Mouse (Mus musculus): ENCODE results near the gene Usp30. TPM values are rescaled to one million over a fixed set of nuclear protein-coding genes. Genes with fewer than 3 reads are reported as not detected.

Usp30 gene
- polyA plus RNA-seq, 1 experiment from 2014 or later: 19.9 TPM

DNA sequence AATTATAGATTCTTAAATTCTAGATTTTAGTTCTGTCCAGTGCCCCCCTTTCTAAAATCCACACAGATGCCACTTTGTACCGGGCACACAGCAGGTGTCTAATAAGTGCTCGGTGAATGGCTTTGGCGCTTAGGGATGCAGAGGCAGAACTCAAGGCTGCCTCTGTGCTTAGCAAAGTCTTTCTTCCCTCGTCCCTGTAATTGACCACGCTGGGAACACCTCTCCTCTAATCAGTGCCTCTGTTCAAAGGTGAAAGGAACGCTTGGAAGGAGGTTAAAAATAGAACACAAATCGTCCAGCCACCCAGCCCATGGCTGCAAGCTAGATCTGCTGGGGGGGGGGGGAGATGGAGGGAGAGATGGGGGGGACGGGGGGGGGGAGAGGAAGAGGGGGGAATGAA lies 24.8 kb upstream of the Usp30 start:
- no peak for ATAC-seq
- no peak overlapping the region for H3K4me3 ChIP-seq (ENCODE audit: low read depth, low read length)
- H3K4me2 ChIP-seq (ENCODE audit: low read length): no peak overlapping the region
- no peaks in the 10 kb centered on the region for H3K9me3 ChIP-seq (replicated peaks; ENCODE audit: control insufficient read depth, low read length, poor library complexity, severe bottlenecking)
- WGBS: 14% methylated on average over 8 of the region's 8 CpGs
- no peaks in the 10 kb centered on the region for H3K4me1 ChIP-seq (ENCODE audit: control insufficient read depth, insufficient read depth, low read length)
- no peak overlapping the region for H3K27ac ChIP-seq (ENCODE audit: low read length)
- H3K36me3 ChIP-seq (ENCODE audit: control insufficient read depth, insufficient read depth, low read length): peaks cover 7% of the 10 kb centered on the region
- no peaks in the 10 kb centered on the region for H3K27me3 ChIP-seq (ENCODE audit: control insufficient read depth, insufficient read depth, low read depth, low read length)
- H3K9ac ChIP-seq (ENCODE audit: low read depth, low read length): no peak overlapping the region

DNA sequence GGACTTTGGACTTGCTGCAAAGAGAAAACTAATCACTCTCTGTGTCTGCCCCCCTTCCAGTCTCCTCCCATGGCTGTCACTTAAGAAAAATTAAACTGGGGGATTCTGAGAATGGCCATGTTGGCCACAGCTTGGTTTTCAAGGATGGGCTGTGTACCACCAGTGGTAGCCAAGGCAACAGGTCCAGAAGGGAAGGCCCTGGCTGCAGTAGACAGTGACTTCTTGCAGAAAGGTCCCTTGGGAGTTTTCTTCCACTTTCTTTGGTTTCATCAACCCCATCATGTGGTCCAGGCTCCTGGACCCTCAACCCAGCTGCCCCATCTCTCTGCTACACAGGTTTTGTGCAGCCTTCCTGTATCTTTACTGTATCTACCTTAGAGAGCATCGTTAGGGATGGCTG lies 24.4 kb upstream of the Usp30 start:
- Histone ChIP-seq H3K27me3 (ENCODE audit: control insufficient read depth, insufficient read depth, low read depth, low read length) (no peaks in the 10 kb centered on the region), H3K9ac (ENCODE audit: low read depth, low read length) (no peak overlapping the region), H3K4me2 (ENCODE audit: low read length) (no peak overlapping the region), H3K36me3 (ENCODE audit: control insufficient read depth, insufficient read depth, low read length) (peaks cover 7% of the 10 kb centered on the region), H3K4me1 (ENCODE audit: control insufficient read depth, insufficient read depth, low read length) (no peaks in the 10 kb centered on the region), H3K27ac (ENCODE audit: low read length) (no peak overlapping the region), H3K4me3 (ENCODE audit: low read depth, low read length) (no peak overlapping the region), H3K9me3 (replicated peaks; ENCODE audit: control insufficient read depth, low read length, poor library complexity, severe bottlenecking) (no peaks in the 10 kb centered on the region)
- 67% methylated on average over 1 of the region's 1 CpGs for WGBS
- ATAC-seq: no peak

GRCm38 (mm10) chr5:114041327-114041930 lies 23.8 kb upstream of the Usp30 start:
- Histone ChIP-seq H3K9ac (ENCODE audit: low read depth, low read length) (no peak overlapping the region), H3K4me2 (ENCODE audit: low read length) (no peak overlapping the region), H3K4me3 (ENCODE audit: low read depth, low read length) (no peak overlapping the region), H3K9me3 (replicated peaks; ENCODE audit: control insufficient read depth, low read length, poor library complexity, severe bottlenecking) (no peaks in the 10 kb centered on the region), H3K36me3 (ENCODE audit: control insufficient read depth, insufficient read depth, low read length) (peaks cover 7% of the 10 kb centered on the region), H3K4me1 (ENCODE audit: control insufficient read depth, insufficient read depth, low read length) (no peaks in the 10 kb centered on the region), H3K27ac (ENCODE audit: low read length) (no peak overlapping the region), H3K27me3 (ENCODE audit: control insufficient read depth, insufficient read depth, low read depth, low read length) (no peaks in the 10 kb centered on the region)
- 28% methylated on average over 15 of the region's 15 CpGs for WGBS
- no peak for ATAC-seq

DNA sequence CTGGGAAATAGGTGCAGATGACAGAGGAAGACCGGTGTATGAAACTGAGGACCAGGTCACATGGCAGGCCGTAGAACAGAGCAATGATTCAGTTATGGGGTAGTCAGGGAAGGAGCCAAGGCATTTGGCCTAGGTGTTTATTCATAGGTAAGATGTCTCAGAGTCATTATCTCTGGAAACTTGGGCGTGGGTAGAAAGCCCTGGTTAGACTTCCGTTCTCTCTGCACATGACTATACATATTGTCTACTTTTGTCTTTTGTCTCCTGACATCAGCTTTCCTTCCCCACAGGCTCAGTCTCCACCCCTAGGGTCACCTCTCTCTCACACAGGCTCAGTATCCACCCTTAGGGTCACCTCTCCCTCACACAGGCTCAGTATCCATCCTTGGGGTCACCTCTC lies 21.5 kb upstream of the Usp30 start:
- Histone ChIP-seq H3K9me3 (replicated peaks; ENCODE audit: control insufficient read depth, low read length, poor library complexity, severe bottlenecking) (no peaks in the 10 kb centered on the region), H3K4me2 (ENCODE audit: low read length) (no peak overlapping the region), H3K27me3 (ENCODE audit: control insufficient read depth, insufficient read depth, low read depth, low read length) (no peaks in the 10 kb centered on the region), H3K4me1 (ENCODE audit: control insufficient read depth, insufficient read depth, low read length) (no peaks in the 10 kb centered on the region), H3K36me3 (ENCODE audit: control insufficient read depth, insufficient read depth, low read length) (peaks cover 5% of the 10 kb centered on the region), H3K9ac (ENCODE audit: low read depth, low read length) (no peak overlapping the region), H3K27ac (ENCODE audit: low read length) (no peak overlapping the region), H3K4me3 (ENCODE audit: low read depth, low read length) (no peak overlapping the region)
- ATAC-seq: no peak
- WGBS: 81% methylated on average over 4 of the region's 4 CpGs

- Histone ChIP-seq H3K27ac (ENCODE audit: low read length) (no peak overlapping the region), H3K4me3 (ENCODE audit: low read depth, low read length) (no peak overlapping the region), H3K4me2 (ENCODE audit: low read length) (no peak overlapping the region), H3K36me3 (ENCODE audit: control insufficient read depth, insufficient read depth, low read length) (peaks cover 7% of the 10 kb centered on the region), H3K9ac (ENCODE audit: low read depth, low read length) (no peak overlapping the region), H3K4me1 (ENCODE audit: control insufficient read depth, insufficient read depth, low read length) (no peaks in the 10 kb centered on the region), H3K27me3 (ENCODE audit: control insufficient read depth, insufficient read depth, low read depth, low read length) (no peaks in the 10 kb centered on the region), H3K9me3 (replicated peaks; ENCODE audit: control insufficient read depth, low read length, poor library complexity, severe bottlenecking) (no peaks in the 10 kb centered on the region)
- 76% methylated on average over 1 of the region's 1 CpGs for WGBS
- no peak for ATAC-seq
Observed at GRCm38 (mm10) chr5:114045134-114045533, 20.1 kb upstream of the Usp30 start.

GRCm38 (mm10) chr5:114046151-114046550 lies 19.1 kb upstream of the Usp30 start:
- Histone ChIP-seq H3K9me3 (replicated peaks; ENCODE audit: control insufficient read depth, low read length, poor library complexity, severe bottlenecking) (no peaks in the 10 kb centered on the region), H3K36me3 (ENCODE audit: control insufficient read depth, insufficient read depth, low read length) (peaks cover 14% of the 10 kb centered on the region), H3K27me3 (ENCODE audit: control insufficient read depth, insufficient read depth, low read depth, low read length) (no peaks in the 10 kb centered on the region), H3K4me2 (ENCODE audit: low read length) (no peak overlapping the region), H3K9ac (ENCODE audit: low read depth, low read length) (no peak overlapping the region), H3K4me3 (ENCODE audit: low read depth, low read length) (no peak overlapping the region), H3K4me1 (ENCODE audit: control insufficient read depth, insufficient read depth, low read length) (no peaks in the 10 kb centered on the region), H3K27ac (ENCODE audit: low read length) (no peak overlapping the region)
- WGBS: 73% methylated on average over 3 of the region's 3 CpGs
- no peak for ATAC-seq

DNA sequence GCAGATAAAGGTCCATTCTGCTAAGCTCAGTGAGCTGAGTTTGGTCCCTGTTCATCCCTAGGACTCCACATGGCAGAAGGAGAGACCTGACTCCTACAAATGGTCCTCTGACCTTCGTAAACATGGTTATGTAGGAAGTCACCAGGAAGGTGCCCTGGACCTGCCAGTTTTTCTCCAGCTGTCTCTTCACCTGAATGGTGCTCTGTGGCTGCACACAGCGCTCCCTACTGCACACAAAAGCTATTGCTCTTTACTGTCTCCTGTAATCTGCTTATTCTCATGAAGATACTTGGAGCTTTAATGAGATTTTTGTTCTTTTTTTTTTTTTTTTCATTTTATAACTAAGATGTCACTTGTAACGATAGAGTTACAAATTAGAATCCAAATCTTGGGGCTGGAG lies 18.7 kb upstream of the Usp30 start:
- Histone ChIP-seq H3K4me2 (ENCODE audit: low read length) (no peak overlapping the region), H3K4me1 (ENCODE audit: control insufficient read depth, insufficient read depth, low read length) (no peaks in the 10 kb centered on the region), H3K9ac (ENCODE audit: low read depth, low read length) (no peak overlapping the region), H3K9me3 (replicated peaks; ENCODE audit: control insufficient read depth, low read length, poor library complexity, severe bottlenecking) (no peaks in the 10 kb centered on the region), H3K27ac (ENCODE audit: low read length) (no peak overlapping the region), H3K4me3 (ENCODE audit: low read depth, low read length) (no peak overlapping the region), H3K36me3 (ENCODE audit: control insufficient read depth, insufficient read depth, low read length) (peaks cover 15% of the 10 kb centered on the region), H3K27me3 (ENCODE audit: control insufficient read depth, insufficient read depth, low read depth, low read length) (no peaks in the 10 kb centered on the region)
- WGBS: 53% methylated on average over 3 of the region's 3 CpGs
- no peak for ATAC-seq

- H3K36me3 ChIP-seq (ENCODE audit: control insufficient read depth, insufficient read depth, low read length): peaks cover 15% of the 10 kb centered on the region
- WGBS: 84% methylated on average over 5 of the region's 5 CpGs
- no peak overlapping the region for H3K9ac ChIP-seq (ENCODE audit: low read depth, low read length)
- H3K27ac ChIP-seq (ENCODE audit: low read length): no peak overlapping the region
- H3K27me3 ChIP-seq (ENCODE audit: control insufficient read depth, insufficient read depth, low read depth, low read length): no peaks in the 10 kb centered on the region
- ATAC-seq: no peak
- H3K4me2 ChIP-seq (ENCODE audit: low read length): no peak overlapping the region
- H3K4me1 ChIP-seq (ENCODE audit: control insufficient read depth, insufficient read depth, low read length): peaks cover under 1% of the 10 kb centered on the region; the same call in 1 of the 2 replicates
- no peaks in the 10 kb centered on the region for H3K9me3 ChIP-seq (replicated peaks; ENCODE audit: control insufficient read depth, low read length, poor library complexity, severe bottlenecking)
- H3K4me3 ChIP-seq (ENCODE audit: low read depth, low read length): no peak overlapping the region
Observed at GRCm38 (mm10) chr5:114047182-114047581, 18.1 kb upstream of the Usp30 start.

- H3K9ac ChIP-seq (ENCODE audit: low read depth, low read length): no peak overlapping the region
- H3K27ac ChIP-seq (ENCODE audit: low read length): no peak overlapping the region
- no peaks in the 10 kb centered on the region for H3K27me3 ChIP-seq (ENCODE audit: control insufficient read depth, insufficient read depth, low read depth, low read length)
- ATAC-seq: no peak
- no peak overlapping the region for H3K4me3 ChIP-seq (ENCODE audit: low read depth, low read length)
- H3K4me1 ChIP-seq (ENCODE audit: control insufficient read depth, insufficient read depth, low read length): peaks cover 2% of the 10 kb centered on the region; the same call in 1 of the 2 replicates
- no peaks in the 10 kb centered on the region for H3K9me3 ChIP-seq (replicated peaks; ENCODE audit: control insufficient read depth, low read length, poor library complexity, severe bottlenecking)
- no peak overlapping the region for H3K4me2 ChIP-seq (ENCODE audit: low read length)
- H3K36me3 ChIP-seq (ENCODE audit: control insufficient read depth, insufficient read depth, low read length): peaks cover 11% of the 10 kb centered on the region
- WGBS: 58% methylated on average over 12 of the region's 12 CpGs
Observed at GRCm38 (mm10) chr5:114048731-114049308, 16.4 kb upstream of the Usp30 start.

Data from midbrain, embryonic 16.5 days (tissue).